Mouse (Mus musculus): ENCODE measurements around the gene Serinc5.

Serinc5 gene

DNA sequence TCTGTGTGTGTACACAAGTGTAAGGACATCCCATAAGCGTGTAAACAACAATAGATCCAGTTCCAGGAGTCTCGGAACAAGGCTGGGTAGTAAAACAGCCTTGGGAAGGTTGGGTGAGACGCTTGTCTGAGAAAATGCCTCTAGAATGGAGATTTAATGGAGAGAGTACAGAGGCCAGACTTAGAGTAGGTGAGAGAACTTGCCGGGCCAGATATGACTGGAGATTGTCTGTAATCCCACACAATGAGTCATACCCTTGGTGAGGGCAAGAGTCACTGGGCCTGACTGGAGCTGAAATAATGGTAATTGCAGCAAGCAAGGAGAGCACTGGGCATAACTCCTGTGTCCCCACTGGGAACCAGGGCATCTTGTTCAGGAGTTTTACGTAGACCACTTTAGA, 2.2 kb downstream of the Serinc5 start:
- DNase-seq (ENCODE audit: extremely low spot score, low read depth, low spot score), result no peak

DNA sequence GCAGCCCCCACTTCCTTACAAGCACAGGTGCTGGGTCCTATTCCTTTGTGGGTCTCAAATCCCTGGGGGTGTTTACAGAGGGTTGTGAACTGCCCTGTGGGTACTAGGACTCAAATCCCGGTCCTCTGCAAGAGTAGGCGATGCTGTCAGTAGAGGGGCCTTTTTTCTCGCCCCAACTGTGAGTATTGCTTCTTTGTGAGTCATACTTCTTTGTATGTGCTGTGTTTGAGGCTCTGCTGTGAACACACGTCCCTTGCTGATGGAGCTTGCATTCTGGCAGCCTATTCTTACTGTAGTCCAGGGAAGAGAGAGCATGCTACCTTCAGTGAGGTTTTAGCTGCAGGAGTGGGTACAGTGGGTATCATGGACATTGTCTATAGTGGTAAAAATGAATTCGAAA, 4.3 kb downstream of the Serinc5 start:
- DNase-seq (ENCODE audit: extremely low spot score, low read depth, low spot score), result no peak

- no peak for DNase-seq (ENCODE audit: extremely low spot score, low read depth, low spot score)
Observed at GRCm38 (mm10) chr13:92616459-92616858, 5.6 kb downstream of the Serinc5 start.

GRCm38 (mm10) chr13:92626196-92626595, 15.3 kb downstream of the Serinc5 start:
- DNase-seq (ENCODE audit: extremely low spot score, low read depth, low spot score), result no peak

DNA sequence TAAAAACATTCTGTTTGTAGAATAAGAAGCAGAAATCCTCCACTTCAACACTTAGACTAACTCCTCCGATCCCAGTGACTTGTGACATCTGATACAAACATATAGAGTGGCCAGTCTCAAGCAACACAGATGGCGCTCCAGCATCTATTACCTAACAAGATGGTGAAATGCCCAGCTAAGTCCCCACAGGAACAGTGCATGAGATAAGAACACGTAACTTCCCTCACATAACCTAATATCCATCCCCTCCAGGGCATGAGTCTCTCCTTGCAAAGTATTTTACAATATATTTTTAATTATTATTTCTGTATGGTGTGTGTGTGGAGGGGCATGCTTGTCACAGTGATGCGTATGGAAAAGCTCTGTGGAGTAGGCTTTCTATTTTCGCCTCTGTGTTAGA, 15.8 kb downstream of the Serinc5 start:
- DNase-seq (ENCODE audit: extremely low spot score, low read depth, low spot score), result no peak

GRCm38 (mm10) chr13:92629509-92629908, 18.6 kb downstream of the Serinc5 start:
- DNase-seq (ENCODE audit: extremely low spot score, low read depth, low spot score), result no peak

DNA sequence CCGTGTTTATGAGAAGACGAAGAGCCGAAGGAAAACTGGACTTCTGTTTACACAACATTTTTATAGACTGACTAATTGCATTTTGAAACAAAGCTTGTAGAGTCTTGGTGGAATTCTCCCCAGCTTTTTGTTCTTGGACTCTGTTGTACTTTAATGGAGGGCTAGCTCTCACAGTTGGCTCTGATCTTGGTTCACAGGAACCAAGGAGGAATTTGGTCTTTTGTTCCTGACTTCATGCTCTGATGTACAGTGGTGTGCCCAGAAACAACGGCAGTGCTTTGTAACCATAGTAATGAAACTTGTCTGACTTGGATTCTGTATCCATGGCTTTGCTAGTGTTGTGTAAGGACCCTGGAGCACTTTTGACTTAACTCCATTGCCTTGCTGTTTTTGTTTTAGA, 20.6 kb downstream of the Serinc5 start:
- no peak for DNase-seq (ENCODE audit: extremely low spot score, low read depth, low spot score)

DNA sequence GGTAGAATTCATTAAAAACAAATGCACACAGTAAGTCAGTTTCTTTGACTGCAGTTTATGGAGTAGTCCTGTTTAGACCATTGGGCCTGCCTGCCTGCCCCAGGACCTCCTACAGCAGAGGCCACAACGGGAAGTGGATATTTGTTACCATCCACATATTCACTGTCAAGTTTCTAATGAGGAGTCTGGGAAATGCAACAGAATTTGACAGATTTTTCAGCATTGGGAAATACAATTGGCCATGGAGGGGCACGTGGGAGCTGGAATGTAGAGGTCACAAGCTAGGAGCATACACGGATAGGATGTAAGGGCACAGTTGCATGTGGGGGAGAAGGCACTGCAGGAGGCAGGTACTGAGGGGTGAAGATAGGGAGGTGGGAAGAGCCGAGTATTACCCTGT, 21.7 kb downstream of the Serinc5 start:
- no peak for DNase-seq (ENCODE audit: extremely low spot score, low read depth, low spot score)

- no peak for DNase-seq (ENCODE audit: extremely low spot score, low read depth, low spot score)
Observed at GRCm38 (mm10) chr13:92635040-92635439, 24.1 kb downstream of the Serinc5 start.

DNA sequence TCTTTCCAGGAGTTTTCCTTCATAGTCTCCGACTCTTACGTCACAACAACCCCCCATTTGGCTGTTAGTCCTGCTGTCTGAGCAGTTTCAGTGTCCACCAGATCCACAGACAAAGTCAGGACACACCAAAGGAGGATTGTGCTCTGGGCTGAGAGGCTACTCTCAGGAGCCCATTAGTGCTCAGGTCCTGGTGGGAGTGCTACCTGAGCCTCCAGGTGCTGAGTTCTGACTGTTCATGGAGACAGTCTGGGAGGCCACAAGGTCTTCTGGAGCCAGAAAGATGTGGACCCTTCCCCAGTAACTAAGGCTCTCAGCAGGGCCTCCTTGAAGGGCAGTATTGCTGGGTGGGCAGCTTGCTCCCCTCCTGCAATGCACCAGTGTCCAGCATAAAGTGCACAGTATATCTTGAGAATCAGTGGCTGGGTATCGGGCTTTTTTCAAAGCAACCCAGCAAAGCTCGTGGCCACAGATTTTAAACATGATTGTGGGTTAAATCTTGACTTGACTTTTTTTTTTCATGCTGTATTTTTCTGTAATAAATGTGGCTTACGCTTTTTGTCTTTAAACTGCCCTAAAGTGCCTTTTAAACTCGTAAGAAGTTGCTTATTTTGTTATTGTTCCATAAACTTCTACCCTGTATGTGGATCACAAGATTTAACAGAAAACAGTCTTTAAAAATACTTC, 25.5 kb downstream of the Serinc5 start:
- no peak for DNase-seq (ENCODE audit: extremely low spot score, low read depth, low spot score)

- peak; percentile 79 for DNase-seq (ENCODE audit: extremely low spot score, low read depth, low spot score)
Observed at GRCm38 (mm10) chr13:92636910-92637275, 26.0 kb downstream of the Serinc5 start.

- DNase-seq (ENCODE audit: extremely low spot score, low read depth, low spot score), result no peak
Observed at GRCm38 (mm10) chr13:92639093-92640014, 28.5 kb downstream of the Serinc5 start.

DNA sequence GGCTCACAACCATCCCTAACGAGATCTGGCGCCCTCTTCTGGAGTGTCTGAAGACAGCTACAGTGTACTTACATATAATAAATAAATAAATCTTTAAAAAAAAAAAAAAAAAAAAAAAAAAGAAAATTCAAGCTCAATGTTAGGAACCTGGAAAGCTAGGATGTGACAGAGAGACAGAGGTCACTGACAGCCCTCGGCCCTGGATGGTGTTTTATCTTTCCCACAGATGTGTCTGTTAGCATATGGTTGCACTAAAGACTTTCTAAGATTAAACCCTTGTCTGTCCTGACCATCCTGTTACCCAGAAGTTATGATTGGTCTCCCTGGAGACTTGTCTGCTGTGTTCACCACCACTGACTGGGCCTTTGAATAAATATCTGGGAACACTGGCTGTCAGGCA, 33.3 kb downstream of the Serinc5 start:
- no peak for DNase-seq (ENCODE audit: extremely low spot score, low read depth, low spot score)

DNA sequence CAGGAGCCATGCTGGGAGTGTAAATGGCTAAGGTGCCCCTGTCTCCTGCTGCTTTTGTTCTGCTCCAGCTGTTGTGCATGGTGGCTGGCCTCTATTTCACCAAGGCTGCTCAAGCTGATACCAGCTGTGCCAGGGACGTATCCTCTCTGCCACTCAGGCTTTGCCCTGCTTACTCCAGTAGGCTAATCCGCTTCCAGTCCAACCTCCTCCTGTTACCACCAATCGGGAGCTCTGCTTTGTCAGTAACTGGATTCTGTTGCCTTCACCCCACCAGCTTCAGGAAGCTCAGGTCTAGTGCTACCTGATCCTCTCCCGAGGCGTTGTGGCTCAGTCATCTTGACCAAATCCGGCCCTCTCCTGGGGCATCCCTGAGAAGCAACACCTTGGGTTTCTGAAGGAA, 33.9 kb downstream of the Serinc5 start:
- no peak for DNase-seq (ENCODE audit: extremely low spot score, low read depth, low spot score)

GRCm38 (mm10) chr13:92647695-92648094, 36.8 kb downstream of the Serinc5 start:
- no peak for DNase-seq (ENCODE audit: extremely low spot score, low read depth, low spot score)

DNA sequence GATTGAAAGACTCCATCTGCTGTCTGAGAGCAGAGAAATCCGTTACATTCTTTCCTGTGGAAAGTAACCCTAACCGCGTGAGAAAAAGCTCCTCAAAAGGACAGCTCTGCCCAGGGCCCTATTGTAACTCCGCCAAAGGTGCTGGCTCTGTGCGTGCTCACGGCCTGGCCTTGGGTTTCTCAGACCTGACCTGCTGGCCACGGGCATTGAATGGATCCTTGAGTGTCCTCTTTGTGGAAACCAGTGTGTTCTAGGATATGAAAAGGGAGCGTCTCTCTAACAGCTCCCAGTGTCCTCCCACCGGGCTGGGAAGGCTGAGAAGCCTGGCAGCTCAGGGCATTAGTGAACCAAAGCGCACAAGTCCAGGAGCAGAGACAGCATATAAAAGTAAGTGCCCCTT, 38.2 kb downstream of the Serinc5 start:
- DNase-seq (ENCODE audit: extremely low spot score, low read depth, low spot score), result no peak

DNA sequence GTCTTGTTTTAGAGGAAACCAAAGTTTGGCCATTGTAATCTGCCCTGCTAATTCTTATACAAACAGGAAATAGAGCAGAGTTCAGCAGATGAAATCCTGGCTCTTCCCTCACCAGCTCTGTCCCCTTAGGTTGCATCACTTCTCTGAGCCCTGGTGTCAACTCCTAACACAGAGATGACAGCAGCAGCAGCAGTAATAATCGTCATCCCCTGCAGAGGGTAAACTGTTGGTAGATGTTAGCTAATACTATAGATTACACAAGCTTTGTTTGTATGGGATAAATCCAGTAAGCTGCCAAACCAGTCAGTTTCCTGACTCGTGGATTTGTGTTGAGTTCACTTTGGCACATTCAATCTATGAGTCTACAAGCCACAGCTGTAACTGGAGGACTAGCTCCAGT, 40.1 kb downstream of the Serinc5 start:
- no peak for DNase-seq (ENCODE audit: extremely low spot score, low read depth, low spot score)

DNA sequence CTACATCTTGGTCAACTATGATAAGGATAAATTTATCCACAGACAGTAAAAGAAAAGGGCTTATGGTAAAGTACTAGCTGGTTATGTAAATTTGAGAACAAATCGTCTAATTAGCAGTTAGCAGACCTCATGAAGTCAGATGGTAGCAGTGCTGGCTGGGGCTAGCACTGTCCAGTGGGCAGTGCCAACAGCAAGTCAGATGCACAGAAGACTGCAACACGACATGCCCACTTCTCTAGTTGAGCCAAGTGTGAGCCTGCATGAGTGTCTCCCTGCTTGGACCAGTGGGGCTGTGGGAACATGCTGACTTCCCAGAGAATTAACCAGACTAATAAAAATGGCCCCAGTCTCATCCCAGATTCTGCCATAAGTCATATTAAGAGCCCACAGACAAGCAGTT, 41.6 kb downstream of the Serinc5 start:
- DNase-seq (ENCODE audit: extremely low spot score, low read depth, low spot score), result no peak

- DNase-seq (ENCODE audit: extremely low spot score, low read depth, low spot score), result no peak
Observed at GRCm38 (mm10) chr13:92653283-92653682, 42.4 kb downstream of the Serinc5 start.

GRCm38 (mm10) chr13:92656815-92657513, 46.1 kb downstream of the Serinc5 start:
- DNase-seq (ENCODE audit: extremely low spot score, low read depth, low spot score), result no peak

- no peak for DNase-seq (ENCODE audit: extremely low spot score, low read depth, low spot score)
Observed at GRCm38 (mm10) chr13:92659611-92660010, 48.7 kb downstream of the Serinc5 start.

All from hindlimb bud, embryonic 11.5 days (tissue).